Mouse (Mus musculus) myocyte (in vitro differentiated cells): Measurements from ENCODE around the gene Hspg2. TPM values are rescaled to one million over a fixed set of nuclear protein-coding genes. Genes with fewer than 3 reads are reported as not detected.
"Not testable (repeated sequence)": the region's sequence is repeated elsewhere in the genome, so short reads cannot be mapped to it uniquely, and the experiment has no call there.

Source experiments
- H3K27me3 ChIP-seq: one replicate; pipeline ENCODE4 v1.6.1; 2011; ENCODE audit not compliant: control insufficient read depth, insufficient read depth, insufficient read length
- H3K36me3 ChIP-seq: one replicate; pipeline ENCODE4 v1.6.1; 2011; ENCODE audit not compliant: control insufficient read depth, insufficient read depth
- H3K4me2 ChIP-seq: one replicate; pipeline ENCODE4 v1.6.1; 2011; ENCODE audit warnings: low read depth, control low read depth
- H3K4me3 ChIP-seq: one replicate; pipeline ENCODE4 v1.5.1; 2011; ENCODE audit warnings: mild to moderate bottlenecking, control low read depth, moderate library complexity
- H3K79me2 ChIP-seq: one replicate; pipeline ENCODE4 v1.6.1; 2011; ENCODE audit not compliant: control insufficient read depth, insufficient read depth
- H3ac ChIP-seq: one replicate; pipeline ENCODE4 v1.6.1; 2011; ENCODE audit not compliant: control insufficient read depth, insufficient read length
- CEBPB ChIP-seq: IDR thresholded peaks from 2 replicates; pipeline ENCODE4 v1.6.1; 2011; ENCODE audit warnings: mild to moderate bottlenecking, moderate library complexity; ENCODE audit not compliant: poor library complexity, insufficient read depth, severe bottlenecking
- E2F4 ChIP-seq: IDR thresholded peaks from one replicate; pipeline ENCODE4 v1.6.1; 2011; ENCODE audit warnings: mild to moderate bottlenecking, control low read depth, moderate library complexity; ENCODE audit not compliant: insufficient read depth
- MAX ChIP-seq: IDR thresholded peaks from one replicate; pipeline ENCODE4 v1.6.1; 2011; ENCODE audit warnings: low read depth, mild to moderate bottlenecking, control low read depth
- MYOD1 ChIP-seq, 3 experiments: IDR thresholded peaks; one replicate each; pipeline ENCODE4 v1.6.1; 2011; ENCODE audit warnings: control low read depth in 2 of 3, low read depth in 2 of 3, mild to moderate bottlenecking in 2 of 3, moderate library complexity in 1 of 3; ENCODE audit not compliant: insufficient read length in 2 of 3, control insufficient read depth in 1 of 3
- MYOG ChIP-seq, 3 experiments: IDR thresholded peaks; one replicate each; pipeline ENCODE4 v1.6.1; 2011; ENCODE audit warnings: control low read depth in 2 of 3, low read depth in 2 of 3, mild to moderate bottlenecking in 2 of 3; ENCODE audit not compliant: insufficient read length in 2 of 3, control insufficient read depth in 1 of 3, insufficient read depth in 1 of 3
- POLR2A ChIP-seq: IDR thresholded peaks from one replicate; pipeline ENCODE4 v1.6.1; 2011; ENCODE audit warnings: low read depth, mild to moderate bottlenecking, control low read depth, moderate library complexity; ENCODE audit not compliant: insufficient read length
- POLR2AphosphoS2 ChIP-seq: IDR thresholded peaks from one replicate; pipeline ENCODE4 v1.6.1; 2011; ENCODE audit warnings: low read depth, control low read depth; ENCODE audit not compliant: insufficient read length
- REST ChIP-seq: IDR thresholded peaks from one replicate; pipeline ENCODE4 v1.6.1; 2011; ENCODE audit warnings: mild to moderate bottlenecking, control low read depth, moderate library complexity; ENCODE audit not compliant: insufficient read depth, insufficient read length
- SRF ChIP-seq: IDR thresholded peaks from one replicate; pipeline ENCODE4 v1.6.1; 2011; ENCODE audit warnings: low read depth; ENCODE audit not compliant: control insufficient read depth, insufficient read length
- TCF12 ChIP-seq: IDR thresholded peaks from one replicate; pipeline ENCODE4 v1.6.1; 2011; ENCODE audit warnings: mild to moderate bottlenecking, control low read depth; ENCODE audit not compliant: poor library complexity, insufficient read depth, severe bottlenecking
- TCF3 ChIP-seq: IDR thresholded peaks from one replicate; pipeline ENCODE4 v1.6.1; 2011; ENCODE audit warnings: low read depth, control low read depth; ENCODE audit not compliant: insufficient read length
- USF1 ChIP-seq: IDR thresholded peaks from one replicate; pipeline ENCODE4 v1.6.1; 2011; ENCODE audit warnings: low read depth, mild to moderate bottlenecking, control low read depth, moderate library complexity
- polyA plus RNA-seq: library from polyadenylated mRNA; unstranded; fragments of >200 nt; fragmentation: generic; extraction: Trizol; gene quantifications from one replicate; pipeline ENCODE4 v1.2.1, GENCODE M21; 2012; ENCODE audit warnings: missing spikeins

Gene Hspg2
- polyA plus RNA-seq: 209 TPM

DNA sequence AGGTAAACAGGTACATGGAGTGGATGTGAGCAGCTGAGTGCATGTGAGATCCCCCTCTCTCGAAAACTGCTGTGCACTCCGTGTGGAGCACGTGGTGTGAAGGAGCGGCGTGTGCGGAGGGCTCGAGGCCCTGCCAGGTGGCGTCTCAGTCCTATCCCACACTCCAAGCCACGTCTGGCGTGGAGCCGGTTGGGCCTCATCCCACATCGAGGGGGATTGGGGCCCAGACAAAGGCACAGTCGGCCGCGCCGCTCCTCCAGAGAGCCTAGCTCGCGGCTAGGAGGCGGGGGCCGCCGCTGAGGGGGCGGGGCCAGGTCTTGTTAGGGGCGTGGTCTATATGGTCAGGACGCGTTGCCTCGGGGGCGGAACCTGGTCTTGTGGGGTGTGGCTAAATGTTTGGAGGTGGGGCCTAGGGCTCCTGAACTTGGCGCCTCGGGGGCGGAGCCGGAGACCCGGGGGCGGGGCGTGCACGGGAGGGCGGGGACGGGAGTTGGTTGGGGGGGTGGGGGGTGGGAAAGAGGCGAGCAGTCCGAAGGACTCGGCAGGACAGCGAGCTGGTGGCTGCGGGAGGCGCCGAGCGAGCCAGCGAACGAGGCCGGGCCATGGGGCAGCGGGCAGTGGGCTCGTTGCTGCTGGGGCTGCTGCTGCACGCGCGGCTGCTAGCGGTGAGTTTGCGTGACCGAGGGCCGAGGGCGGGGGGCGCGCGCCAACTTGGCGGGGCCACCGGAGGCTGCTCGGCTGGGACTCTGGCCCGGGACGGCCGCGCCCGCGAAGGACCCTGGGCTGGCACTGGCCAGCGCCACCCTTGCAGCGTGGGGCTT, at the start of gene Hspg2:
Gene Hspg2, plus strand, starts transcription at position 510 of the 821 bp plus-strand sequence.
- TF ChIP-seq SRF: no peak
- TF ChIP-seq MYOG (IDR thresholded peaks at IDR 0.05; ENCODE audit: control insufficient read depth in 1 of 3, insufficient read depth in 1 of 3, insufficient read length in 2 of 3, low read depth in 2 of 3): peak in 2 of 3 experiments; percentile 50 to 51
- TF ChIP-seq POLR2A: peak; percentile 91
- no peak for TF ChIP-seq E2F4
- TF ChIP-seq MYOD1 (IDR thresholded peaks at IDR 0.05; ENCODE audit: control insufficient read depth in 1 of 3, insufficient read length in 2 of 3, low read depth in 2 of 3): peak in 2 of 3 experiments; percentile 36 to 75
- no peak for TF ChIP-seq MAX
- TF ChIP-seq POLR2AphosphoS2: peak; percentile 92
- no peak for TF ChIP-seq TCF3
- TF ChIP-seq REST: no peak
- TF ChIP-seq USF1: no peak
- TF ChIP-seq TCF12: no peak
- no peak for TF ChIP-seq CEBPB
- Histone ChIP-seq H3K79me2 (peaks cover 47% of the 10 kb centered on the region), H3ac (peak within 1 kb of the TSS; percentile 85), H3K4me3 (peak within 1 kb of the TSS; percentile 97), H3K27me3 (no peaks in the 10 kb centered on the region), H3K4me2 (peak within 1 kb of the TSS; percentile 97), H3K36me3 (no peaks in the 10 kb centered on the region)

GRCm38 (mm10) chr4:137430502-137430901, 38.1 kb upstream of the Hspg2 start, which contains the start of gene Cela3b:
TSS of gene Cela3b (minus strand) at chr4:137430540.
- H3K4me2 ChIP-seq: no peak within 1 kb of the TSS
- TF ChIP-seq CEBPB (no peak), MYOG (IDR thresholded peaks at IDR 0.05; ENCODE audit: control insufficient read depth in 1 of 3, insufficient read depth in 1 of 3, insufficient read length in 2 of 3, low read depth in 2 of 3) (peak in 1 of 3 experiments; percentile 31)

GRCm38 (mm10) chr4:137432700-137433550, 35.6 kb upstream of the Hspg2 start:
- not testable (repeated sequence) for H3K36me3 ChIP-seq, H3K79me2 ChIP-seq, H3K27me3 ChIP-seq, H3ac ChIP-seq, H3K4me3 ChIP-seq
- peak overlapping the region; percentile 21 for H3K4me2 ChIP-seq
- TF ChIP-seq USF1: peak; percentile 1

More at GRCm38 (mm10) chr4:137430502-137430901, 38.1 kb upstream of the Hspg2 start, which contains the start of gene Cela3b:
- Histone ChIP-seq H3K27me3 (no peaks in the 10 kb centered on the region), H3K79me2 (no peaks in the 10 kb centered on the region), H3K36me3 (no peaks in the 10 kb centered on the region), H3K4me3 (no peak within 1 kb of the TSS), H3ac (no peak within 1 kb of the TSS)

DNA sequence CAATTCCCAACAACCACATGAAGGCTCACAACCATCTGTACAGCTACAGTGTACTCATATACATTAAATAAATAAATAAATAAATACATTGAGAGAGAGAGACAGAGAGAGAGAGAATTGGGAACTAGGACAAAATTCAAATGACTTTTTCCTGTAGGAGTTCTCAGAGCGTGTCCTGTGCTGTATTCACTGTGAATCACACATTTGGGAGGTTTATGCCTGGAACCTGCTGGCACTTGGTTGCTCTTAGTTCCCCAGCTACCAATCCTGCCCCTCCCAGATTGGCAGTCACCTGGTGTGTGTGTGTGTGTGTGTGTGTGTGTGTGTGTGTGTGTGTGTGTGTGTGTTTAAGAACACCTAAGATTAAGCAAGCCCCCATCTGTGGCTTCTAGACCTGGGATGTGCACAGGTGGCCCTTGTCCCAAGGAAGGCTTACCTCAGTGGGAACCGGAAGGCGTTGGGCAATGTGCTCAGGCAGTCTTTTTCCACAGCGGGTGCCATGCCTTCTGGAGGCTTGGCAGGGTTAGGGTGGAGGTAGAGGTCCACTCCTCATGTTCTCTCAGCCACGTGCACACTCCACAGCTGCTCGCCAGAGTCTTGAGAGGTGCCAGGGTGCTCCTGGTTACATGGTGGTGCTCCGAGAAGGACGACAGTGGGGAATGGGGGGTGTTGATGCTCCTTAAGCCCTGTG, 31.4 kb upstream of the Hspg2 start:
- Histone ChIP-seq H3ac (no peak overlapping the region), H3K4me3 (no peak overlapping the region), H3K36me3 (no peaks in the 10 kb centered on the region), H3K27me3 (no peaks in the 10 kb centered on the region), H3K79me2 (no peaks in the 10 kb centered on the region), H3K4me2 (no peak overlapping the region)
- TF ChIP-seq MYOD1 (IDR thresholded peaks at IDR 0.05; ENCODE audit: control insufficient read depth in 1 of 3, insufficient read length in 2 of 3, low read depth in 2 of 3) (no peak), REST (no peak), E2F4 (no peak), USF1 (no peak), MYOG (IDR thresholded peaks at IDR 0.05; ENCODE audit: control insufficient read depth in 1 of 3, insufficient read depth in 1 of 3, insufficient read length in 2 of 3, low read depth in 2 of 3) (no peak), CEBPB (no peak), POLR2A (no peak), SRF (no peak)

- H3K4me3 ChIP-seq: no peak overlapping the region
- no peaks in the 10 kb centered on the region for H3K36me3 ChIP-seq
- H3K79me2 ChIP-seq: no peaks in the 10 kb centered on the region
- no peaks in the 10 kb centered on the region for H3K27me3 ChIP-seq
- no peak overlapping the region for H3K4me2 ChIP-seq
- no peak overlapping the region for H3ac ChIP-seq
- TF ChIP-seq MYOD1 (IDR thresholded peaks at IDR 0.05; ENCODE audit: control insufficient read depth in 1 of 3, insufficient read length in 2 of 3, low read depth in 2 of 3) (no peak), TCF12 (no peak), E2F4 (no peak), TCF3 (no peak), MYOG (IDR thresholded peaks at IDR 0.05; ENCODE audit: control insufficient read depth in 1 of 3, insufficient read depth in 1 of 3, insufficient read length in 2 of 3, low read depth in 2 of 3) (no peak), REST (no peak)
Measured at GRCm38 (mm10) chr4:137438842-137439241, 29.7 kb upstream of the Hspg2 start.
